Mouse (Mus musculus): ENCODE data around the gene Dgki.

DNA sequence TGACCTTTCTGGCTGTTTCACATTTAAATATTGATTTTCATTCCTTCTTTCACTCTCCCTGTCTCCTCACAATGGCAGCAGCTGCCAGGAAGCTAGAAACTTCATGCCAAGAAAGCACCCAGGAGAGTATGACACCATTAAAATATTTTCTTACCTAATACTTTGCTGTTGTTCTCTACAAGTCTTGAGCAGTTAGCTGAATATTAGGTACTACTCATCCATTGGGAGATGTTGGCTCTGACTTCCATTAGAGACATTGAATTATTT, 480.3 kb downstream of the Dgki start:
- no peak for TF ChIP-seq CTCF (IDR thresholded peaks at IDR 0.05; ENCODE audit: borderline replicate concordance, insufficient read depth, low read depth, low read length)
- TF ChIP-seq POLR2A (IDR thresholded peaks at IDR 0.05; ENCODE audit: borderline replicate concordance, insufficient read depth, low read length), result no peak

Data from cerebellum, adult 2 months (tissue).